Mouse (Mus musculus): Measurements from ENCODE around the gene Fam219b. TPM values are rescaled to one million over a fixed set of nuclear protein-coding genes. Genes with fewer than 3 reads are reported as not detected.

Fam219b gene
- polyA plus RNA-seq, 1 experiment from 2014 or later, result 14.8 TPM

DNA sequence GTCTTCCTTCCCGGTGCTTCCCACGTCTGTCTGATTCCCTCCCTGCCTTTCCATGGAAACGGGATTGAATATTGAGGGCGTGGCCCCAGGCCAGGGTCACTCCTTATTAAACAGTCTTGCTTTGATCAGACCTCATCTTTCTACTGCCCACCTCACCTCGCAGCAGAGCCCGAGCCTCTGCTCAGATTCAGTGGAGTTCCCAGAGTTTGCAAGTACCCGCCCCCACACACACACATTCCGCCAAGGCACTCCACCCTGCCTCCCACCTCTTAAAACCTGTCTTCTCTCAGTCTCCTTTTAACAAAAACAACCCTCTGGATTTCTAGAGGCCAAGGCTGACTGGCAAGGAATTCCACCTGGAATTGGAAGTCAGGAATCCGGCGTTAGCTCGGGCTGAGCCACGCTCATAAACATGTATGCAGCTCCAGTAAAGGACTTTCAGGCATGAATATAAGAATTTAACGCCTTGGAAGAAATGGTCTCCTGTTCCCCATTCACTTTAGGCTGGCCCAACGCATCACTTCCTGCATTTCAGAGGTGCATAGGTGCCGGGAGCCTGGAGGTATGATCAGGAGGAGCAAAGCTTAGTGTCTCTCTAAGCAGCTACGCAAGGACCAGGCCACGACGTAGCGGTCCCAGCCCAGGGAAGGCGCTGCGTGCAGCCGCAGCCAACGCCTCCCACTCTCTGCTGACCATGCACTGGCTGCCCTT is 34.3 kb upstream of the Fam219b start:
- DNase-seq (ENCODE audit: low spot score), result no peak
- Histone ChIP-seq H3K4me1 (replicated peaks; ENCODE audit: control insufficient read depth, insufficient read depth, low read length) (peaks cover 36% of the 10 kb centered on the region), H3K9ac (ENCODE audit: low read depth, low read length) (0 out of 2 replicates have a peak overlapping the region, but pooled peaks have one; percentile 30), H3K9me3 (ENCODE audit: control insufficient read depth, low read length) (no peaks in the 10 kb centered on the region), H3K36me3 (ENCODE audit: control insufficient read depth, insufficient read depth, low read length) (no peaks in the 10 kb centered on the region), H3K4me3 (ENCODE audit: low read depth, low read length) (peak overlapping the region; percentile 47), H3K4me2 (peak overlapping the region; percentile 75), H3K27me3 (replicated peaks; ENCODE audit: control insufficient read depth, insufficient read depth, low read length) (peaks cover 76% of the 10 kb centered on the region), H3K27ac (ENCODE audit: low read depth, low read length) (no peak overlapping the region)
- ATAC-seq (replicated peaks; ENCODE audit: low FRiP score), result no peak
- WGBS, result 6% methylated on average over 23 of the region's 23 CpGs

DNA sequence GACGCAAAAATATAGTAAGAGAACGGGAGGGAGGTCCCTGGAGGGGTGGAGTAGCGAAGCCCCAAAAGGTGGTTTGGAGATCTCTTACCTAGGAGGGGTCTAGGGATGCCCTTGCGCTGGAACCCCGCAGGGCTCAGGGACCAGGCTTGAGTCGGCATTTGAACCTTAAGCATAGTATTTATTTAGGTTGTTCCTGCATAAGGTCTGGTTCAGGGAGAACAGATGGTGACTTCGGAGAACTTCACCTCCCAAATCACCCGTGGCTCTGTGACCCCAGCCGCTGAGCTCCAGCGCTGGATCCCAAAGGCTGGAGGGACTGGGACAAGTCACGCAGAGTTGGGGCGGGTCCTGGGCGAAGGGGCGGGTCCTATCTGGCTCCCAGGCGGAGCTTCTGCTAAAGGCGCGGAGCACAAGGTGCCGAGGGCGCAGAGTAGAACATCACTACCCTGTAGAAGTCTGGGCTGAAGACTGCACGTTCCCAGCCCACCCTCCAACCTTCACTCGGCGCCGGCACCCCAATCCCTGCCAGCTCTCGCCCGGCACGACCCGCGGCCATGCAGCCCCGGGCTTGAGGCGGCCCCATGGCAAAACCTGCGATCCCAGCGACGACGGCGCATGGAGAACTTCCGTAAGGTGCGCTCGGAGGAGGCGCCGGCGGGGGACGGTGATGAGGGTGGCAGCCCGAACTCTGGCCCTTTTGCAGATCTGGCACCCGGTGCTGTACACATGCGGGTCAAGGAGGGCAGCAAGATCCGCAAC is 33.5 kb upstream of the Fam219b start, which contains the start of gene Rpp25:
TSS of gene Rpp25 (plus strand) at position 405 of the 759 bp plus-strand sequence.
- peaks cover 36% of the 10 kb centered on the region for H3K4me1 ChIP-seq (replicated peaks; ENCODE audit: control insufficient read depth, insufficient read depth, low read length)
- peak within 1 kb of the TSS; percentile 47 for H3K4me3 ChIP-seq (ENCODE audit: low read depth, low read length)
- DNase-seq (ENCODE audit: low spot score) (peak; percentile 67), ATAC-seq (replicated peaks; ENCODE audit: low FRiP score) (peak; percentile 21; the same call in 1 of the 2 replicates)
- H3K27ac ChIP-seq (ENCODE audit: low read depth, low read length), result no peak within 1 kb of the TSS
- peaks cover 76% of the 10 kb centered on the region for H3K27me3 ChIP-seq (replicated peaks; ENCODE audit: control insufficient read depth, insufficient read depth, low read length)
- no peaks in the 10 kb centered on the region for H3K36me3 ChIP-seq (ENCODE audit: control insufficient read depth, insufficient read depth, low read length)
- no peaks in the 10 kb centered on the region for H3K9me3 ChIP-seq (ENCODE audit: control insufficient read depth, low read length)
- H3K4me2 ChIP-seq, result peak within 1 kb of the TSS; percentile 75
- peak within 1 kb of the TSS; percentile 30; the same call in 1 of the 2 replicates for H3K9ac ChIP-seq (ENCODE audit: low read depth, low read length)
- WGBS, result under 1% methylated on average over 46 of the region's 46 CpGs

DNA sequence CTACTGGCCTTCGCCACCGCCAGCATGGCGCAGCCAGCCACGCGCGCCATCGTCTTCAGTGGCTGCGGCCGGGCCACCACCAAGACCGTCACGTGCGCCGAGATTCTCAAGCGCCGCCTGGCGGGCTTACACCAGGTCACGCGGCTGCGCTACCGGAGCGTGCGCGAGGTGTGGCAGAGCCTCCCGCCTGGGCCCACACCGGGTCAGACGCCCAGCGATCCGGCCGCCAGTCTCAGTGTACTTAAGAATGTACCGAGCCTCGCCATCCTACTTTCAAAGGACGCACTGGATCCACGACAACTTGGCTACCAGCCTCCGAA is 33.0 kb upstream of the Fam219b start:
- no peak for ATAC-seq (replicated peaks; ENCODE audit: low FRiP score)
- WGBS, result 3% methylated on average over 34 of the region's 34 CpGs
- no peaks in the 10 kb centered on the region for H3K9me3 ChIP-seq (ENCODE audit: control insufficient read depth, low read length)
- H3K9ac ChIP-seq (ENCODE audit: low read depth, low read length), result peak overlapping the region; percentile 13; the same call in 1 of the 2 replicates
- no peak for DNase-seq (ENCODE audit: low spot score)
- H3K4me2 ChIP-seq, result peak overlapping the region; percentile 75
- H3K27me3 ChIP-seq (replicated peaks; ENCODE audit: control insufficient read depth, insufficient read depth, low read length), result peaks cover 75% of the 10 kb centered on the region
- H3K4me1 ChIP-seq (replicated peaks; ENCODE audit: control insufficient read depth, insufficient read depth, low read length), result peaks cover 36% of the 10 kb centered on the region
- peak overlapping the region; percentile 47 for H3K4me3 ChIP-seq (ENCODE audit: low read depth, low read length)
- H3K36me3 ChIP-seq (ENCODE audit: control insufficient read depth, insufficient read depth, low read length), result no peaks in the 10 kb centered on the region
- no peak overlapping the region for H3K27ac ChIP-seq (ENCODE audit: low read depth, low read length)

DNA sequence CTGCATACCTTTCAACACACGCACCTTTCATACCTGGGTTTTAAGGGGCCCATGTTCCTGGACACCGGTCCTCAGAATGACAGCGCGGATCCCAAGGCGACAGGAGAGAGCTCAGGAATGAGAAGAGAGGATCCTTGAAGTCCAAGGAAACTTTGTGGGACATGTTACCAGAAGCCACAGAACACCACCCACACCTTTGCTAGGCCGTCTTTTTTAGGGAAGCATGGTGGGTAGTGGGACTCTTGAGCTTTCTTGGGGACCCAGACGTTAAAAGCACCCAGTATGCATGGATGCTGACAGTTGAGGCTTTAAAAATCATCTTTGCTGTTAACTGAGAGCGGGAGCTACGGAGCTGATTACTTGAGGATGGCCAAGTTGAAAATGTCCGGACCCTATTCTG is 32.4 kb upstream of the Fam219b start:
- Histone ChIP-seq H3K4me3 (ENCODE audit: low read depth, low read length) (no peak overlapping the region), H3K9me3 (ENCODE audit: control insufficient read depth, low read length) (no peaks in the 10 kb centered on the region), H3K4me2 (peak overlapping the region; percentile 43), H3K27me3 (replicated peaks; ENCODE audit: control insufficient read depth, insufficient read depth, low read length) (peaks cover 71% of the 10 kb centered on the region), H3K9ac (ENCODE audit: low read depth, low read length) (no peak overlapping the region), H3K4me1 (replicated peaks; ENCODE audit: control insufficient read depth, insufficient read depth, low read length) (peaks cover 36% of the 10 kb centered on the region), H3K27ac (ENCODE audit: low read depth, low read length) (no peak overlapping the region), H3K36me3 (ENCODE audit: control insufficient read depth, insufficient read depth, low read length) (no peaks in the 10 kb centered on the region)
- 43% methylated on average over 10 of the region's 10 CpGs for WGBS
- DNase-seq (ENCODE audit: low spot score) (no peak), ATAC-seq (replicated peaks; ENCODE audit: low FRiP score) (no peak)

DNA sequence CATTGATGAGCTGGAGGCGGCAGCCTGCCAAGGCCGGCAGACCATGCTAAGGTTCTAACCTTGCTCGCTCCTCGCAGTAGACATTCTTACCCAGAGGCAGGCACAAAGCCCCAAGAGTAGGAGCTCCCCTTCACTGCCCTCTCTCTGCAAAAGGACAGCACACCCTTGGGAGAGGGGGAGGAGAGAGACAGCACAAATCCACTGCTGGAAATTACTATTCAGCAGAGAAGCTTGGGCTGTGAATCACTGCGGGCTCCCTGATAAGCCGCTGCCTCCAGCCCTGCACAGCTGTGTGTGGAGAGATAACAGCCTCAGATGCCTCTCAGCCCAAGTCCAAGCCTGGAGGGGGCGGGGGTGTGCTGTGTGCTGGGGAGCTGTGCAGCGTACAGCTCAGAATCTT is 31.6 kb upstream of the Fam219b start:
- Histone ChIP-seq H3K4me2 (peak overlapping the region; percentile 43), H3K27ac (ENCODE audit: low read depth, low read length) (no peak overlapping the region), H3K27me3 (replicated peaks; ENCODE audit: control insufficient read depth, insufficient read depth, low read length) (peaks cover 66% of the 10 kb centered on the region), H3K4me3 (ENCODE audit: low read depth, low read length) (no peak overlapping the region; the same call in 1 of the 2 replicates), H3K9me3 (ENCODE audit: control insufficient read depth, low read length) (no peaks in the 10 kb centered on the region), H3K4me1 (replicated peaks; ENCODE audit: control insufficient read depth, insufficient read depth, low read length) (peaks cover 36% of the 10 kb centered on the region), H3K9ac (ENCODE audit: low read depth, low read length) (0 out of 2 replicates have a peak overlapping the region, but pooled peaks have one; percentile 34), H3K36me3 (ENCODE audit: control insufficient read depth, insufficient read depth, low read length) (no peaks in the 10 kb centered on the region)
- 2% methylated on average over 8 of the region's 8 CpGs for WGBS
- peak; percentile 99 for ATAC-seq (replicated peaks; ENCODE audit: low FRiP score)
- DNase-seq (ENCODE audit: low spot score), result peak; percentile 79

DNA sequence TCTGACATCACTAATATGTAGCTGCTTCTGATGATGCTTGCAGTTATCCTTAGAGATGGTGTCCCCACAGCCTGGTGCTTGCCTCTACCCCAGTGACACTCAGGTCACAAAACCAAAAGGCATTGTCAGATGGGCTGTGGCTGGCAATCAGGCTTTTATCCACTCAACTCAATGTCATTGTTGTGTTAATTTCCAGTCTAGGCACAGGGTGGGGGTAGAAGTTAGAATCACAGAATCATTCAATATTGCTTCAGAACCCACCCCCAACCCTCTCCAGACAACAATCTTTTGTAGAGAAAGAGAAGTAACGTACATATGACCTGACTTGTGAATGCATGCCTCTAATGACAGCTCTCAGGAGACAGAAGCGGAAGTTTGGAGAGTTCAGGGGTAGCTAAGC is 26.8 kb upstream of the Fam219b start:
- Histone ChIP-seq H3K27me3 (replicated peaks; ENCODE audit: control insufficient read depth, insufficient read depth, low read length) (peaks cover 17% of the 10 kb centered on the region), H3K9me3 (ENCODE audit: control insufficient read depth, low read length) (no peaks in the 10 kb centered on the region), H3K27ac (ENCODE audit: low read depth, low read length) (no peak overlapping the region), H3K4me2 (no peak overlapping the region), H3K9ac (ENCODE audit: low read depth, low read length) (no peak overlapping the region), H3K4me1 (replicated peaks; ENCODE audit: control insufficient read depth, insufficient read depth, low read length) (peaks cover 9% of the 10 kb centered on the region), H3K36me3 (ENCODE audit: control insufficient read depth, insufficient read depth, low read length) (no peaks in the 10 kb centered on the region), H3K4me3 (ENCODE audit: low read depth, low read length) (no peak overlapping the region)
- ATAC-seq (replicated peaks; ENCODE audit: low FRiP score) (no peak), DNase-seq (ENCODE audit: low spot score) (no peak)
- 73% methylated on average over 2 of the region's 2 CpGs for WGBS

DNA sequence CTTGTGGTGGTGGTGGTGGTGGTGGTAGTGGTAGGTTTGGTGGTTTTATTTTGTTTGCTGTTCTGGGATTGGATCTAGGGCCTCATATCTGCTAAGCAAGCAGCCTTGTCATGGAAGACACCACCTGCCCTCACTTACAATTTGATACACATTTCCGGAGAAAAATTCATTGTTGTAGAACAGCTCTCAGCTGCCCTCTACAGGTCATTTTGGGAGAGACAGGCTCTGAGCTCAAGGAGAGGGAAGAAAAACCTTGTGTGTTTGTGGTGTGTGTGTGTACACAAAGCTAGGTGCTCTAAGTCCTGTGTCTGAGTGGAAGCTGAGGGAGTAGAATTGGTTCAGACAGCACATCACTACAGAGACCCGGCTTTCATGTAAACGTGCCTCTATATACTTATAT is 20.2 kb upstream of the Fam219b start:
- DNase-seq (ENCODE audit: low spot score) (no peak), ATAC-seq (replicated peaks; ENCODE audit: low FRiP score) (no peak)
- peaks cover under 1% of the 10 kb centered on the region for H3K4me1 ChIP-seq (replicated peaks; ENCODE audit: control insufficient read depth, insufficient read depth, low read length)
- H3K9ac ChIP-seq (ENCODE audit: low read depth, low read length), result no peak overlapping the region
- 3% methylated on average over 3 of the region's 3 CpGs for WGBS
- no peak overlapping the region for H3K4me2 ChIP-seq
- H3K4me3 ChIP-seq (ENCODE audit: low read depth, low read length), result no peak overlapping the region
- no peaks in the 10 kb centered on the region for H3K27me3 ChIP-seq (replicated peaks; ENCODE audit: control insufficient read depth, insufficient read depth, low read length)
- H3K27ac ChIP-seq (ENCODE audit: low read depth, low read length), result no peak overlapping the region
- H3K9me3 ChIP-seq (ENCODE audit: control insufficient read depth, low read length), result no peaks in the 10 kb centered on the region
- no peaks in the 10 kb centered on the region for H3K36me3 ChIP-seq (ENCODE audit: control insufficient read depth, insufficient read depth, low read length)

DNA sequence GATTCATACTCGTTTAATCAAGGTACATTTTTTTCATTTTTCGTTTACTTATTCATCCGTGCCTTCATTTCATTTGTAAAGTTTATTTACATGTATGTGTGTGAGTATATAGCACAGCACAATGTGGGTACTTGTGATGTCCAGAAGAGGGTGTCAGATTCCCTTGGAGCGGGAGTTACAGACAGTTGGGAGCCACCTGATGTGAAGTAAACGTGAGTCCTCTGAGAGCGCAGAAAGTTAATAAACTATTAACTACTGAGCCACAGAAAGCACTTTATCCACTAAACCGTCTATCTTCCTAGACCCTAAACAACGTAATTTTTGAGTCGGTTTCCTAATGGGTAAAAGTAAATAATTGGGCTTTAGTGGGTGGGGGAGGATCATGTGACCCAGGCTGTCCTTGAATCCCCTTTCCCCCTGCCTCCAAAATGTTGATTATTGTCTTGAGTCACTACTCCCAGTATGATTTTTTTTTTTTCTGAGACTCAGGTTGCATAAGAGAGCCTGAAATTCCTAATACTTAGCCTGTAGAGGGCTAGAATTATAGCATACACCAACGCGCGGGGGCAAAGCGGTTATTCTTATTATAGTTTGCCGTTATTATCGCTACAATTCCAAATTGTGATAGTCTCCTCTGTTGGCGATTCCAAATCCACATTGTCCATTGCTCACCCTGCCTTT is 16.8 kb upstream of the Fam219b start:
- peak overlapping the region; percentile 82 for H3K4me2 ChIP-seq
- no peak for DNase-seq (ENCODE audit: low spot score)
- 29% methylated on average over 16 of the region's 16 CpGs for WGBS
- ATAC-seq (replicated peaks; ENCODE audit: low FRiP score), result peak; percentile 15
- H3K9me3 ChIP-seq (ENCODE audit: control insufficient read depth, low read length), result no peaks in the 10 kb centered on the region
- H3K9ac ChIP-seq (ENCODE audit: low read depth, low read length), result peak overlapping the region; percentile 52
- H3K4me1 ChIP-seq (replicated peaks; ENCODE audit: control insufficient read depth, insufficient read depth, low read length), result peaks cover 10% of the 10 kb centered on the region
- no peaks in the 10 kb centered on the region for H3K36me3 ChIP-seq (ENCODE audit: control insufficient read depth, insufficient read depth, low read length)
- H3K4me3 ChIP-seq (ENCODE audit: low read depth, low read length), result peak overlapping the region; percentile 91
- H3K27me3 ChIP-seq (replicated peaks; ENCODE audit: control insufficient read depth, insufficient read depth, low read length), result no peaks in the 10 kb centered on the region
- peak overlapping the region; percentile 89 for H3K27ac ChIP-seq (ENCODE audit: low read depth, low read length)
